Mouse (Mus musculus): ENCODE data around the gene Akr1c12. TPM values are rescaled to one million over a fixed set of nuclear protein-coding genes. Genes with fewer than 3 reads are reported as not detected.
A peak's percentile ranks its signal among the peaks of the same experiment; 100 is the strongest.

Gene Akr1c12
- total and polyA plus RNA-seq, 3 experiments: 23.9 to 33.3 (median 31.3) TPM

- dilution Hi-C loops (cut with MboI; ENCODE audit: extremely low pct_ligation_motif_present, extremely low pct_unique_long_range_greater_than_20kb, low sequenced_read_pairs): no loop called here
- H3K79me2 ChIP-seq (replicated peaks; ENCODE audit: control insufficient read depth, extremely low read depth, insufficient read depth, poor library complexity, severe bottlenecking): no peaks in the 10 kb centered on the region
- in situ Hi-C loops (cut with MboI; ENCODE audit: low pct_ligation_motif_present, low pct_unique_long_range_greater_than_20kb, low sequenced_read_pairs): no loop called here
- H3K4me1 ChIP-seq (ENCODE audit: control insufficient read depth in 1 of 2, insufficient read depth in 2 of 2): no peaks in the 10 kb centered on the region
- no peak for DNase-seq (ENCODE audit: extremely low read depth)
- H3K9me3 ChIP-seq (replicated peaks; ENCODE audit: low read length): no peaks in the 10 kb centered on the region
- H3K27me3 ChIP-seq (replicated peaks): no peaks in the 10 kb centered on the region
- TF ChIP-seq TBP (conservative IDR thresholded peaks at IDR 0.05; ENCODE audit: low read depth, low read length): no peak
- no peak for TF ChIP-seq SIN3A (IDR thresholded peaks at IDR 0.05; ENCODE audit: low read length)
- no peak for TF ChIP-seq CHD2 (IDR thresholded peaks at IDR 0.05; ENCODE audit: low read length)
- TF ChIP-seq E2F4 (IDR thresholded peaks at IDR 0.05; ENCODE audit: insufficient replicate concordance, low read depth, low read length): no peak
- no peak for TF ChIP-seq ZKSCAN1 (IDR thresholded peaks at IDR 0.05; ENCODE audit: borderline replicate concordance, low read depth, low read length)
- TF ChIP-seq CHD1 (IDR thresholded peaks at IDR 0.05; ENCODE audit: low read depth, low read length): no peak
- no peaks in the 10 kb centered on the region for H3K36me3 ChIP-seq (replicated peaks in 1 of 2; ENCODE audit: control insufficient read depth in 1 of 2, insufficient read depth in 1 of 2, low read length in 1 of 2)
- no peak overlapping the region for H3K4me2 ChIP-seq (ENCODE audit: insufficient read depth, low read depth, poor library complexity, severe bottlenecking)
- no peak overlapping the region for H3K4me3 ChIP-seq (replicated peaks in 1 of 3; ENCODE audit: low read depth in 2 of 3, low read length in 2 of 3, poor library complexity in 1 of 3)
- no peak overlapping the region for H3K9ac ChIP-seq (ENCODE audit: insufficient read depth, low read depth)
- no peak overlapping the region for H3K27ac ChIP-seq (ENCODE audit: insufficient read depth, low read depth)
These were observed 29.9 kb downstream of the Akr1c12 start for GRCm38 (mm10) chr13:4249347-4249746.

- TF ChIP-seq UBTF (IDR thresholded peaks at IDR 0.05; ENCODE audit: low read depth, low read length) (no peak), MAX (IDR thresholded peaks at IDR 0.05; ENCODE audit: low read length) (peak; percentile 61)
- no peaks in the 10 kb centered on the region for H3K4me1 ChIP-seq (ENCODE audit: control insufficient read depth in 1 of 2, insufficient read depth in 2 of 2)
- H3K9ac ChIP-seq (ENCODE audit: insufficient read depth, low read depth): no peak overlapping the region
- H3K27me3 ChIP-seq (replicated peaks): no peaks in the 10 kb centered on the region
- no peaks in the 10 kb centered on the region for H3K9me3 ChIP-seq (replicated peaks; ENCODE audit: low read length)
- in situ Hi-C loops (cut with MboI; ENCODE audit: low pct_ligation_motif_present, low pct_unique_long_range_greater_than_20kb, low sequenced_read_pairs) (no loop called here), dilution Hi-C loops (cut with MboI; ENCODE audit: extremely low pct_ligation_motif_present, extremely low pct_unique_long_range_greater_than_20kb, low sequenced_read_pairs) (no loop called here)
- H3K4me3 ChIP-seq (replicated peaks in 1 of 3; ENCODE audit: low read depth in 2 of 3, low read length in 2 of 3, poor library complexity in 1 of 3): no peak overlapping the region
- no peaks in the 10 kb centered on the region for H3K36me3 ChIP-seq (replicated peaks in 1 of 2; ENCODE audit: control insufficient read depth in 1 of 2, insufficient read depth in 1 of 2, low read length in 1 of 2)
- H3K4me2 ChIP-seq (ENCODE audit: insufficient read depth, low read depth, poor library complexity, severe bottlenecking): peak overlapping the region; percentile 69
- no peaks in the 10 kb centered on the region for H3K79me2 ChIP-seq (replicated peaks; ENCODE audit: control insufficient read depth, extremely low read depth, insufficient read depth, poor library complexity, severe bottlenecking)
- DNase-seq (ENCODE audit: extremely low read depth): no peak
- H3K27ac ChIP-seq (ENCODE audit: insufficient read depth, low read depth): no peak overlapping the region
These were observed 34.2 kb downstream of the Akr1c12 start for GRCm38 (mm10) chr13:4244861-4245559.

GRCm38 (mm10) chr13:4233536-4234172 is 45.6 kb downstream of the Akr1c12 start:
- no peaks in the 10 kb centered on the region for H3K9me3 ChIP-seq (replicated peaks; ENCODE audit: low read length)
- no peak for DNase-seq (ENCODE audit: extremely low read depth)
- no peak overlapping the region for H3K27ac ChIP-seq (ENCODE audit: insufficient read depth, low read depth)
- dilution Hi-C loops (cut with MboI; ENCODE audit: extremely low pct_ligation_motif_present, extremely low pct_unique_long_range_greater_than_20kb, low sequenced_read_pairs) (no loop called here), in situ Hi-C loops (cut with MboI; ENCODE audit: low pct_ligation_motif_present, low pct_unique_long_range_greater_than_20kb, low sequenced_read_pairs) (no loop called here)
- TF ChIP-seq NRF1 (IDR thresholded peaks at IDR 0.05; ENCODE audit: low read depth, low read length) (no peak), UBTF (IDR thresholded peaks at IDR 0.05; ENCODE audit: low read depth, low read length) (no peak), SIN3A (IDR thresholded peaks at IDR 0.05; ENCODE audit: low read length) (no peak), CHD1 (IDR thresholded peaks at IDR 0.05; ENCODE audit: low read depth, low read length) (no peak), RCOR1 (conservative IDR thresholded peaks at IDR 0.05; ENCODE audit: low read depth, low read length) (no peak), MXI1 (IDR thresholded peaks at IDR 0.05; ENCODE audit: low read depth, low read length) (no peak), USF2 (conservative IDR thresholded peaks at IDR 0.05; ENCODE audit: low read depth, low read length) (no peak), MAFK (IDR thresholded peaks at IDR 0.05; ENCODE audit: insufficient replicate concordance, low read length) (no peak), RAD21 (IDR thresholded peaks at IDR 0.05; ENCODE audit: low read depth, low read length) (no peak), TCF12 (IDR thresholded peaks at IDR 0.05; ENCODE audit: low read depth, low read length) (no peak), CTCF (conservative IDR thresholded peaks at IDR 0.05 in 1 of 2, IDR thresholded peaks at IDR 0.05 in 1 of 2; ENCODE audit: low read depth in 2 of 2, low read length in 2 of 2) (no peak)
- H3K4me1 ChIP-seq (ENCODE audit: control insufficient read depth in 1 of 2, insufficient read depth in 2 of 2): no peaks in the 10 kb centered on the region
- no peaks in the 10 kb centered on the region for H3K36me3 ChIP-seq (replicated peaks in 1 of 2; ENCODE audit: control insufficient read depth in 1 of 2, insufficient read depth in 1 of 2, low read length in 1 of 2)
- H3K79me2 ChIP-seq (replicated peaks; ENCODE audit: control insufficient read depth, extremely low read depth, insufficient read depth, poor library complexity, severe bottlenecking): no peaks in the 10 kb centered on the region
- no peak overlapping the region for H3K4me2 ChIP-seq (ENCODE audit: insufficient read depth, low read depth, poor library complexity, severe bottlenecking)
- no peak overlapping the region for H3K9ac ChIP-seq (ENCODE audit: insufficient read depth, low read depth)
- H3K4me3 ChIP-seq (replicated peaks in 1 of 3; ENCODE audit: low read depth in 2 of 3, low read length in 2 of 3, poor library complexity in 1 of 3): no peak overlapping the region
- H3K27me3 ChIP-seq (replicated peaks): no peaks in the 10 kb centered on the region

Data from CH12.LX (cell line).